Mouse (Mus musculus) limb, embryonic 11.5 days (tissue): ENCODE measurements around the gene Olfr1414. TPM values are rescaled to one million over a fixed set of nuclear protein-coding genes. Genes with fewer than 3 reads are reported as not detected.
"Not testable (repeated sequence)": the region's sequence is repeated elsewhere in the genome, so short reads cannot be mapped to it uniquely, and the experiment has no call there.

Source experiments
- ATAC-seq: fragments of 200-750 bp; cut with Nextera tagmentation; 2 replicates; pipeline ENCODE4 v1.8.0; 2017; ENCODE audit warnings: low read depth; ENCODE audit not compliant: insufficient number of reproducible peaks, low FRiP score, low TSS enrichment
- DNase-seq: peaks from one replicate; pipeline ENCODE4 v3.0.0-alpha.2; 2015; ENCODE audit warnings: low spot score
- H3K27ac ChIP-seq: fragments of 300-500 bp; sonication (generic); replicated peaks from 2 replicates; pipeline ENCODE4 v1.5.1; 2014; ENCODE audit warnings: low read depth, mild to moderate bottlenecking, low read length
- H3K27me3 ChIP-seq: fragments of 300-500 bp; sonication (generic); 2 replicates; pipeline ENCODE4 v1.6.1; 2014; ENCODE audit warnings: mild to moderate bottlenecking, low read length, mixed read lengths; ENCODE audit not compliant: control insufficient read depth, insufficient read depth
- H3K36me3 ChIP-seq: fragments of 300-500 bp; sonication (generic); 2 replicates; pipeline ENCODE4 v1.6.1; 2014; ENCODE audit warnings: mild to moderate bottlenecking, low read length, moderate library complexity, mixed read lengths; ENCODE audit not compliant: control insufficient read depth, insufficient read depth
- H3K4me1 ChIP-seq: fragments of 300-500 bp; sonication (generic); 2 replicates; pipeline ENCODE4 v1.6.1; 2014; ENCODE audit warnings: low read length, mixed read lengths; ENCODE audit not compliant: control insufficient read depth, insufficient read depth
- H3K4me2 ChIP-seq: fragments of 300-500 bp; sonication (generic); 2 replicates; pipeline ENCODE4 v1.6.1; 2014; ENCODE audit warnings: low read depth, mild to moderate bottlenecking, moderate library complexity; ENCODE audit not compliant: severe bottlenecking
- H3K4me3 ChIP-seq: fragments of 300-500 bp; sonication (generic); 2 replicates; pipeline ENCODE4 v1.5.1; 2014; ENCODE audit warnings: low read depth, low read length
- H3K9ac ChIP-seq: fragments of 300-500 bp; sonication (generic); 2 replicates; pipeline ENCODE4 v1.6.1; 2014; ENCODE audit warnings: mild to moderate bottlenecking, low read length
- H3K9me3 ChIP-seq: fragments of 300-500 bp; sonication (generic); 2 replicates; pipeline ENCODE4 v1.6.1; 2016; ENCODE audit warnings: low read length; ENCODE audit not compliant: control insufficient read depth
- WGBS: fragments of 180-500 bp; shearing (Covaris S2); extraction: QIAGEN DNeasy Blood & Tissue Kit; methylation state at CpG from one replicate; pipeline ENCODE4 v1.1.7; 2014; 5-methylcytosine and 5-hydroxymethylcytosine counted together
- polyA plus RNA-seq: library from polyadenylated mRNA; unstranded; fragments of >200 nt; fragmentation: Nextera tagmentation; extraction: Ambion mirVana; gene quantifications from 2 replicates; pipeline ENCODE4 v1.2.1, GENCODE M21; 2014

The Olfr1414 gene
- polyA plus RNA-seq = not detected in 2 replicates

DNA sequence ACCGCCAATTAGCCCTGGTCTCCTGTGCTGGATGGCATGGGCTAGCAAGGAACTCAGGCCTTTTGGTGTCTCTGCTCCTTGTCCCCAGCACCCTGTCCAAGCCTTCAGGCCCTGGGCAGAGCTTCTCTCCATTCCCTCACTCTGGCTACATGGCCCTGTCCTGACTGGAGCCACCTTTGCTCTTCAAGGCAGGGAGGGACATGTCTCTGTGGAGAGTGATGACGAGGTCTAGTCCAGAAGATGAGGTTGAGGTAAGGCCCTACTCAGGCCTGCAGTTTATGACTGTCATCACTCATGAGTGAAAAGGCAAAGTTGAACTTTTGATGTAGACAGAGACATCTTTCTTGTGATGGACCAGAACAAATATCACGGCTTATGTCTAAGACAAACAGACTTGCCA is at the start of gene Olfr1414:
Olfr1414 (minus strand) TSS at position 101 of the 400 bp plus-strand sequence.
- Histone ChIP-seq H3K9ac (no peak within 1 kb of the TSS), H3K36me3 (no peaks in the 10 kb centered on the region), H3K4me1 (no peaks in the 10 kb centered on the region), H3K27ac (no peak within 1 kb of the TSS), H3K9me3 (no peaks in the 10 kb centered on the region), H3K4me2 (no peak within 1 kb of the TSS), H3K4me3 (no peak within 1 kb of the TSS), H3K27me3 (no peaks in the 10 kb centered on the region)
- 82% methylated on average over 3 of the region's 3 CpGs for WGBS
- DNase-seq = no peak
- ATAC-seq = no peak

GRCm38 (mm10) chr1:92545929-92546328 is 27.5 kb upstream of the Olfr1414 start:
- WGBS = 86% methylated on average over 2 of the region's 2 CpGs
- ATAC-seq = no peak
- no peak for DNase-seq
- Histone ChIP-seq H3K27me3 (no peaks in the 10 kb centered on the region), H3K4me1 (no peaks in the 10 kb centered on the region), H3K36me3 (no peaks in the 10 kb centered on the region), H3K9me3 (no peaks in the 10 kb centered on the region), H3K4me3 (no peak overlapping the region), H3K9ac (no peak overlapping the region), H3K27ac (no peak overlapping the region), H3K4me2 (no peak overlapping the region)

DNA sequence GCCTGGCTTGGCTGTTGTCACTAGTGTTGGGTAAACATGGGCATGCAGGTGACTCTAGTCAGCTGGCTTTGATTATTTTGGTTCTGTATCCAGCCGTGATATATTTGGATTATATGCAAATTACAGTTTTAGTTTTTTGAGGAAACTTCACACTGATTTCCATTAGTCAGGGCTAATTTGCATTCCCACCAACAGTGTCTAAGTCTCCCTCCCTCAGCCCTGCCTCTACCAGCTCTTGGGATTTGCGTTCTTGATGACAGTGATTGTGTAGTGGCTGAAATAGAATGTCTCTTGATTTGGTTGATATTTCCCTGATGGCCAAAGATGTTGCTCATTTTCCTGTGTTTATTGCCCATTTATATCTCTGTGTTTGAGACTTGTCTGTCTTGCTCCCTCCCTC is 20.6 kb upstream of the Olfr1414 start:
- Histone ChIP-seq H3K4me3 (no peak overlapping the region), H3K27ac (no peak overlapping the region), H3K4me2 (no peak overlapping the region), H3K9me3 (no peaks in the 10 kb centered on the region), H3K27me3 (no peaks in the 10 kb centered on the region), H3K9ac (no peak overlapping the region), H3K36me3 (no peaks in the 10 kb centered on the region), H3K4me1 (no peaks in the 10 kb centered on the region)
- WGBS = 42% methylated on average over 2 of the region's 2 CpGs
- no peak for DNase-seq
- ATAC-seq = no peak

DNA sequence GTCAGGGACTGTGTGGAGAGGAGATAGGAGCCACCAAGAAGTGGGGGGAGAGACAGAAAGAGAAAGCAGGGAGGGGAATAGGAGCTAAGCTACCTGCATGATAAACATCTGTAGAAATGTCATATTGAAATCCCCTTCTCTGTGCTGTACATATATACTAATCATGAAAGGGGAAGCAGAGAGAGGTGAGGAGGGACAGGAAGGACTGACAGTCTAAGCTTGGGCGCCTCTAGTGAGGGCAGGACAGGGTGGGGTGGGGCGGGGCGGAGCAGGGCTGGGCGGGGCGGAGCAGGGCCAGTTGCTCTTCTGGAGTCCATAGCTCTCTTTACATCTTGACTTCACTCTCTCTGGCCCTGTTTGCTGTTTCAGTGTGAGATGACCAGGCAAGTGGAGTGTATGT is 18.5 kb upstream of the Olfr1414 start:
- Histone ChIP-seq H3K4me3 (no peak overlapping the region), H3K9ac (no peak overlapping the region), H3K4me2 (no peak overlapping the region), H3K27ac (no peak overlapping the region), H3K9me3 (no peaks in the 10 kb centered on the region), H3K4me1 (no peaks in the 10 kb centered on the region), H3K27me3 (no peaks in the 10 kb centered on the region), H3K36me3 (no peaks in the 10 kb centered on the region)
- DNase-seq (no peak), ATAC-seq (no peak)
- WGBS = 25% methylated on average over 4 of the region's 5 CpGs

GRCm38 (mm10) chr1:92523764-92524163 is 5.3 kb upstream of the Olfr1414 start:
- Histone ChIP-seq H3K9ac (no peak overlapping the region), H3K9me3 (no peaks in the 10 kb centered on the region), H3K4me3 (no peak overlapping the region), H3K27me3 (no peaks in the 10 kb centered on the region), H3K4me2 (no peak overlapping the region), H3K4me1 (no peaks in the 10 kb centered on the region), H3K36me3 (no peaks in the 10 kb centered on the region), H3K27ac (no peak overlapping the region)
- 83% methylated on average over 3 of the region's 3 CpGs for WGBS
- no peak for ATAC-seq
- no peak for DNase-seq

GRCm38 (mm10) chr1:92521376-92521775 is 2.9 kb upstream of the Olfr1414 start:
- Histone ChIP-seq H3K9me3 (no peaks in the 10 kb centered on the region), H3K4me2 (no peak overlapping the region), H3K4me3 (no peak overlapping the region), H3K27me3 (no peaks in the 10 kb centered on the region), H3K36me3 (no peaks in the 10 kb centered on the region), H3K27ac (no peak overlapping the region), H3K9ac (no peak overlapping the region), H3K4me1 (no peaks in the 10 kb centered on the region)
- ATAC-seq (no peak), DNase-seq (peak; percentile 77)
- WGBS = 18% methylated on average over 10 of the region's 10 CpGs

- DNase-seq (no peak), ATAC-seq (no peak)
- H3K9ac ChIP-seq = no peak overlapping the region
Observed at GRCm38 (mm10) chr1:92519046-92519445, 585 bp upstream of the Olfr1414 start.

DNA sequence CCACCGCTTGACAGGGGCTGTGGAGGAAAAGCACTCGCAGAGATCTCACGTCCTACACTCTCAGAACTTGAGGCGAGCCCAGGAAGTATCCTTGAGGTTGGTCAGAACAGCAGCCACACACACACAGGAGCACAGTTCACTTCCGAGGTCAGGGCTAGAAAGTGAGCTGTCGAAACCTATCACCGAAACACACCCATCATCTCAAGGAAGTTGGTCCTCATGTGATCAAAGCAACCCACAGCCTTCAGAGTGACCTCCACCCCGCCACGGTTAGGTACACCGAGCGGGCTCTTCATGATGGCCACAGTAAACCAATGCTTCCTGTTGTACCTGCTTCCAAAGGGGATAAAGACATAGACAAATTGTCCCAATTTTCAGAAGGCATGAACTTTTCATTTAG is 3.1 kb downstream of the Olfr1414 start:
- Histone ChIP-seq H3K36me3 (no peaks in the 10 kb centered on the region), H3K4me2 (no peak overlapping the region), H3K9ac (no peak overlapping the region), H3K9me3 (no peaks in the 10 kb centered on the region), H3K27ac (no peak overlapping the region), H3K27me3 (no peaks in the 10 kb centered on the region), H3K4me3 (no peak overlapping the region), H3K4me1 (no peaks in the 10 kb centered on the region)
- ATAC-seq = no peak
- 75% methylated on average over 11 of the region's 11 CpGs for WGBS
- DNase-seq = no peak

More at GRCm38 (mm10) chr1:92519046-92519445, 585 bp upstream of the Olfr1414 start:
- no peak overlapping the region for H3K4me2 ChIP-seq
- no peaks in the 10 kb centered on the region for H3K36me3 ChIP-seq
- no peak overlapping the region for H3K27ac ChIP-seq
- no peaks in the 10 kb centered on the region for H3K27me3 ChIP-seq
- H3K4me3 ChIP-seq = no peak overlapping the region
- WGBS = 82% methylated on average over 6 of the region's 6 CpGs
- H3K9me3 ChIP-seq = no peaks in the 10 kb centered on the region
- no peaks in the 10 kb centered on the region for H3K4me1 ChIP-seq

DNA sequence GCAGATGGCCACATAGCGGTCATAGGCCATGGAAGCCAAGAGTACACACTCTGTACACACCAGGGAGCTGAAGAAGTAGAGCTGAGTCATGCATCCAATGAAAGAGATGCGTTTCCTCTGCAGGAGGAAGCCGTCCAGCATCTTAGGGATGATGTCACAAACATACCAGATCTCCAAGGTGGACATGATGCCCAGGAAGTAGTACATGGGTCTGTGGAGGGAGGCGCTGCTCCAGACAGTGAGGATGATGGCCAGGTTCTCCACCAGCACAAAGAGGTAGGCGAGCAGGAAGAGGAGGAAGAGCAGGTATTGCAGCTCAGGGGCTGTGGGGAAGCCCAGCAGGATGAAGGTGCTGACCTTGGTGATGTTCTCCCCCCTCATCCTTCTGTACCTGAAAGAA is 6.8 kb downstream of the Olfr1414 start:
- not testable (repeated sequence) for ATAC-seq, H3K4me3 ChIP-seq, H3K36me3 ChIP-seq, H3K9me3 ChIP-seq, DNase-seq, H3K27ac ChIP-seq, H3K9ac ChIP-seq, H3K4me2 ChIP-seq, H3K4me1 ChIP-seq, H3K27me3 ChIP-seq
- 91% methylated on average over 4 of the region's 5 CpGs for WGBS
